Mouse (Mus musculus) hindbrain, postnatal 0 days (tissue): ENCODE results near the gene Pitpnc1. TPM values are rescaled to one million over a fixed set of nuclear protein-coding genes. Genes with fewer than 3 reads are reported as not detected.

Experiments
- ATAC-seq: fragments of 200-750 bp; cut with Nextera tagmentation; 2 replicates; pipeline ENCODE4 v1.8.0; 2017; ENCODE audit warnings: mild to moderate bottlenecking, moderate TSS enrichment, moderate library complexity
- DNase-seq: peaks from one replicate; pipeline ENCODE4 v3.0.0-alpha.2; 2015; ENCODE audit warnings: low spot score
- H3K27ac ChIP-seq: fragments of 300-500 bp; sonication (generic); 2 replicates; pipeline ENCODE4 v1.5.1; 2014; ENCODE audit warnings: mild to moderate bottlenecking
- H3K27me3 ChIP-seq: fragments of 300-500 bp; sonication (generic); 2 replicates; pipeline ENCODE4 v1.6.1; 2014; ENCODE audit warnings: low read length, mixed read lengths; ENCODE audit not compliant: insufficient read depth
- H3K36me3 ChIP-seq: fragments of 300-500 bp; sonication (generic); 2 replicates; pipeline ENCODE4 v1.6.1; 2014; ENCODE audit warnings: low read length, mixed read lengths; ENCODE audit not compliant: insufficient read depth
- H3K4me1 ChIP-seq: fragments of 300-500 bp; sonication (generic); 2 replicates; pipeline ENCODE4 v1.6.1; 2014; ENCODE audit warnings: antibody characterized with exemption, low read length, mixed read lengths; ENCODE audit not compliant: insufficient read depth
- H3K4me2 ChIP-seq: fragments of 300-500 bp; sonication (generic); 2 replicates; pipeline ENCODE4 v1.6.1; 2014; ENCODE audit warnings: low read depth, mild to moderate bottlenecking, low read length, moderate library complexity, mixed read lengths
- H3K4me3 ChIP-seq: fragments of 300-500 bp; sonication (generic); 2 replicates; pipeline ENCODE4 v1.5.1; 2014; ENCODE audit warnings: low read length
- H3K9ac ChIP-seq: fragments of 300-500 bp; sonication (generic); replicated peaks from 2 replicates; pipeline ENCODE4 v1.6.1; 2014; ENCODE audit warnings: mild to moderate bottlenecking, low read length, moderate library complexity, mixed read lengths
- H3K9me3 ChIP-seq: fragments of 300-500 bp; sonication (generic); 2 replicates; pipeline ENCODE4 v1.6.1; 2016; ENCODE audit warnings: low read length, mixed read lengths
- CTCF ChIP-seq: IDR thresholded peaks from 2 replicates; pipeline ENCODE4 v1.5.1; 2016; ENCODE audit warnings: antibody characterized with exemption, control low read depth, low read depth
- WGBS: fragments of 180-500 bp; shearing (Covaris S2); extraction: QIAGEN DNeasy Blood & Tissue Kit; methylation state at CpG from one replicate; pipeline ENCODE4 v1.1.7; 2014; 5-methylcytosine and 5-hydroxymethylcytosine counted together
- polyA plus RNA-seq: library from polyadenylated mRNA; unstranded; fragments of >200 nt; fragmentation: Nextera tagmentation; extraction: Ambion mirVana; gene quantifications from 2 replicates; pipeline ENCODE4 v1.2.1, GENCODE M21; 2015
- total RNA-seq: library from RNA; depleted of rRNA; stranded (reverse); fragments of >200 nt; gene quantifications from 2 replicates; pipeline ENCODE4 v1.2.3, GENCODE M21; 2014

Pitpnc1 gene
- total and polyA plus RNA-seq, 2 experiments from 2014 or later = 42.2 to 43.6 TPM

DNA sequence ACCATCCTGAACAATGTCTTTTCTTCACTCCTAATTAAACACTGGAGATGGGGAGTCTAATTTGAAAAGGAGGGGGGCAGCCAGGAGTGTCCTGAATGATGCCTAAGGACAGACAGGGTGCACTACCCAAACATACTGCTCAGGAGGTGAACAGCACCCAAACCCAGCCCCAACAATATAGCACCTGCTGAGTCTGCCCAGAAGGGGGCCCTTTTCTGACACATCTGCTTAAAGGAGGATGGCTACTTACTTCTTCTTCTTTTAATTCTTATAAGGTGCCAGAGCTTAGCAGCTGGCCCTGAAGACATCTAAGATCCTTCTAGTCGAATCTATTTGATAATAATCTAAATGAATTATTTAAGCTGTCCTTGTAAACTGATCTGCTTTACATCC is 247.3 kb downstream of the Pitpnc1 start:
- Histone ChIP-seq H3K36me3 (no peaks in the 10 kb centered on the region), H3K9ac (no peak overlapping the region), H3K4me2 (peak overlapping the region; percentile 10; the same call in 1 of the 2 replicates), H3K9me3 (no peaks in the 10 kb centered on the region), H3K27ac (0 out of 2 replicates have a peak overlapping the region, but pooled peaks have one; percentile 20), H3K4me1 (no peaks in the 10 kb centered on the region), H3K4me3 (no peak overlapping the region), H3K27me3 (no peaks in the 10 kb centered on the region)
- ATAC-seq = no peak
- no peak for TF ChIP-seq CTCF
- 93% methylated on average over 1 of the region's 1 CpGs for WGBS
- no peak for DNase-seq

- 42% methylated on average over 12 of the region's 12 CpGs for WGBS
- no peaks in the 10 kb centered on the region for H3K9me3 ChIP-seq
- no peaks in the 10 kb centered on the region for H3K36me3 ChIP-seq
- H3K27me3 ChIP-seq = no peaks in the 10 kb centered on the region
- TF ChIP-seq CTCF = no peak
- no peak overlapping the region for H3K4me3 ChIP-seq
- H3K4me1 ChIP-seq = no peaks in the 10 kb centered on the region
- DNase-seq (peak; percentile 42), ATAC-seq (peak; percentile 59; the same call in 1 of the 2 replicates)
- H3K27ac ChIP-seq = peak overlapping the region; percentile 46; the same call in 1 of the 2 replicates
- peak overlapping the region; percentile 10; the same call in 1 of the 2 replicates for H3K4me2 ChIP-seq
- H3K9ac ChIP-seq = 0 out of 2 replicates have a peak overlapping the region, but pooled peaks have one; percentile 4
These were observed 247.8 kb downstream of the Pitpnc1 start for GRCm38 (mm10) chr11:107222531-107223168.

DNA sequence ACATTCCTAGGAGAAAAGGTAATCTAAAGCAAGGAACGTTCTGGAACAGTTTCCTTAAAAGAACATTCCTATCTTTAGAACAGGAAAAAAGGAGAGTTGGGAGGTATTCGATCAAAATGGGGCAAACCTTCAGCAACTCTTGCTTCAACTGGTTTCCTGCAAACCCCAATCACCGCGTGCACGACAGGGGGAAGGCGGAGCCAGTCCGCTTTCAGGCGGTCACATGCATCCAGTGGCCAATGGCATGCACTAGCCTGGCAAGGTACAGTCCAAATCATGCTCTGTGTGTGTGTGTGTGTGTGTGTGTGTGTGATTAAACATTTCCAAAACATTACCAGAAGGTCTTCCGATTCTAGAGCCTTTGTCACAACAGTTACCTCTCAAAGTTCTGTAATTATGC is 255.4 kb downstream of the Pitpnc1 start:
- H3K27me3 ChIP-seq = no peaks in the 10 kb centered on the region
- ATAC-seq (no peak), DNase-seq (no peak)
- no peaks in the 10 kb centered on the region for H3K9me3 ChIP-seq
- H3K4me2 ChIP-seq = no peak overlapping the region
- WGBS = 84% methylated on average over 9 of the region's 9 CpGs
- no peak overlapping the region for H3K9ac ChIP-seq
- no peak overlapping the region for H3K4me3 ChIP-seq
- H3K36me3 ChIP-seq = 0 out of 2 replicates have a peak, but pooled peaks cover 8% of the 10 kb centered on the region
- H3K4me1 ChIP-seq = no peaks in the 10 kb centered on the region
- no peak for TF ChIP-seq CTCF
- no peak overlapping the region for H3K27ac ChIP-seq

DNA sequence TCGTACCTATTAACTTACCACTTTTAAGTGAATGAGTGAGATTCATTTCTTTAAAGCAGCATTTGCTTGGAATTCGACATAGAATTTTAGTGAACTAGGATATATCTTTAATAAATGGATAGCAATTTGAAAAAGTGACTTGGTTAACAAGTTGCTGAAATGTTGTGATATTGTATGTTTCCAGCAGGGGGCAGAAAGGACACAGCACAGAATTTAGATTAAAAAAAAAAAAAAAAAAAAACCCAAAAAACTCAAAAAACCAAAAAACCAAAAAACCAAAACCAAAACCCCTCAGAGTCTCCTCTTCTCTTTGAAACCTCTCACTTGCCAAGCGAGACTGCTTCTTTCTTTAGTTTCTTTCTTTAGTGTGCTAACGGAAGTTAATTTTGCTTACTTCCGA is 256.8 kb downstream of the Pitpnc1 start:
- Histone ChIP-seq H3K27ac (no peak overlapping the region), H3K4me1 (no peaks in the 10 kb centered on the region), H3K9me3 (no peaks in the 10 kb centered on the region), H3K4me3 (no peak overlapping the region), H3K36me3 (0 out of 2 replicates have a peak, but pooled peaks cover 8% of the 10 kb centered on the region), H3K4me2 (no peak overlapping the region), H3K9ac (no peak overlapping the region), H3K27me3 (no peaks in the 10 kb centered on the region)
- DNase-seq (peak; percentile 81), ATAC-seq (no peak)
- 81% methylated on average over 5 of the region's 5 CpGs for WGBS
- peak; percentile 65 for TF ChIP-seq CTCF

DNA sequence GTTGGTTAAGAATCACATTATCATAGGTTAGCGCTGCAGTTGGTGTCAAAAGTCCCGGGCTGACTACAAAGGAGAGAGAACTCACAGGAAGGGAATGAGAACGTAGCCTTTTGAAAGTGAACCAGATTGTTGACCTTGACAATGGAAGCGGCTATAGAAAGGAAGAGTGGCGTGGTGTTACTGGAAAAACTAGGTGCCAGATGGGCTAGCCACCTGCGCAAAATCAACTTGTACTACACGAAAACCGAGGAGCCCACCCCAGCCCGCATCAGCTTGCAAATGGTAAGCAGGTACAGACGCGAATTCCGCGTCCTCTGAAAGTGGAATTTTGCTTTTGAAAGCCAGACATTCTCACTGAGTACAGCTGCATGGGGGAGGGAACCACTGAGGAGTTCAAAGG is 260.7 kb downstream of the Pitpnc1 start:
- Histone ChIP-seq H3K9me3 (no peaks in the 10 kb centered on the region), H3K36me3 (0 out of 2 replicates have a peak, but pooled peaks cover 3% of the 10 kb centered on the region), H3K9ac (no peak overlapping the region), H3K27ac (no peak overlapping the region), H3K27me3 (no peaks in the 10 kb centered on the region), H3K4me1 (no peaks in the 10 kb centered on the region), H3K4me3 (no peak overlapping the region), H3K4me2 (no peak overlapping the region)
- ATAC-seq = no peak
- no peak for TF ChIP-seq CTCF
- WGBS = 78% methylated on average over 13 of the region's 13 CpGs
- no peak for DNase-seq

DNA sequence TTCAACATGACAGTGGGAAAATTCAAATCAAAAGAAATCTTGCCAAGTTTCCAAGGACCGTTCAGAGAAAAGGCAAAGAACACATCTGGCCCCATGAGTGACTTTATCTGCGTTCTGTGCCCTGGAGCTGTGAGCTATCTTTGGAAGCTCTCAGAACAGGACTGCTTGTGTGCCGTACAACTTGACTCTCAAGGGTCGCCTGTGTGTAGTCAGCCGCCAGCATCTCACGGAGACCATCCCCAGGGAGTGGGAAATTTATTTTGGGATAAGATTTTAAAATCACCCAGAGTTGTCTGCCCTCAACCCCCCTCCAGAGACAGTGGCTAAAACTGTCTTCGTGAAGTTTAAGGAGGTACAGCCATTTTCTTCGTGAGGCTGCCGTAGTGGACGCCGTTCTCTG is 268.7 kb downstream of the Pitpnc1 start:
- 82% methylated on average over 11 of the region's 11 CpGs for WGBS
- no peak for TF ChIP-seq CTCF

DNA sequence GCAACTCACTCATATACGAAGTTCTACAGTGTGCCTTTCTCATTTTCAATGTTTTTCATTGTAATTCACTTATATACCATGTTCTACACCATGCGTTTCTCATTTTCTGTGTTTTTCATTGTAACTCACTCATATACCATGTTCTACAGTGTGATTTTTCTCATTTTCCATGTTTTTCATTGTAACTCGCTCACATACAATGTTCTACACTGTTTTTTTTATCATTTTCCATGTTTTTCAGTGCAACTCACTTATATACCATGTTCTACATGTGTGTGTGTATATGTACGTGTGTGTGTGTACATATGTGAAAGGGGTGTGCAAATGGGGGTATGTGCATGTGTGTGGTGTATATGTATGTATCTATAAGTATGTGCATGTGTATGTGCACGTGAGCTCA is 271.2 kb downstream of the Pitpnc1 start:
- 90% methylated on average over 5 of the region's 5 CpGs for WGBS
- Histone ChIP-seq H3K27me3 (no peaks in the 10 kb centered on the region), H3K4me3 (no peak overlapping the region), H3K9me3 (no peaks in the 10 kb centered on the region), H3K27ac (no peak overlapping the region), H3K36me3 (no peaks in the 10 kb centered on the region), H3K9ac (no peak overlapping the region), H3K4me1 (no peaks in the 10 kb centered on the region), H3K4me2 (no peak overlapping the region)
- ATAC-seq (no peak), DNase-seq (no peak)
- no peak for TF ChIP-seq CTCF

More for the DNA sequence above, 268.7 kb downstream of the Pitpnc1 start:
- DNase-seq (no peak), ATAC-seq (no peak)
- H3K9ac ChIP-seq = no peak overlapping the region
- H3K4me1 ChIP-seq = no peaks in the 10 kb centered on the region
- no peaks in the 10 kb centered on the region for H3K36me3 ChIP-seq
- H3K4me2 ChIP-seq = no peak overlapping the region
- H3K27me3 ChIP-seq = no peaks in the 10 kb centered on the region
- H3K9me3 ChIP-seq = no peaks in the 10 kb centered on the region
- H3K27ac ChIP-seq = no peak overlapping the region
- H3K4me3 ChIP-seq = no peak overlapping the region
